Mouse (Mus musculus): ENCODE results near the gene Fam83e.

DNA sequence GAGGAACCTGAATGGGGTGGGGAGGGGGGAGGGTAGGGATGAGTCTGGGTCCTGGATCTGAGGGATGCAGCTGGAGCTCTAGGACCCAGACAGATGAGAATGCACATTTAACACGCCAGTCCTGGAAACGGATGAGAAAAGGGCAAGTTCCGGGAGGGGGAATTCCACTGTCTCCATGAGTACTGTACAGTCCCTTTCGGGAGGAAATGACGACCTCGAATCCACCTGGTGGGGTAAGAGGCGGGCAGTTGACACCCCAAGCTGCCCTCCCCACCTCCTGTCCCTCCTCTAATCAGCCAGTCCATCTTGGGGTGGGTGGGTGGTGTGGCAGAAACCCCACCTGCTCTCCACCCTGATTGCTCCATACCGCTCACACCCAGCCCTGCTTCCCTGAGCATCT lies 45.0 kb downstream of the Fam83e start:
- no peak for TF ChIP-seq CTCF (conservative IDR thresholded peaks at IDR 0.05 in 1 of 2, IDR thresholded peaks at IDR 0.05 in 1 of 2; ENCODE audit: low read depth in 2 of 2, low read length in 2 of 2)
- no peak for TF ChIP-seq GABPA (IDR thresholded peaks at IDR 0.05; ENCODE audit: insufficient replicate concordance, low read depth, low read length)
- TF ChIP-seq USF1 (IDR thresholded peaks at IDR 0.05; ENCODE audit: low read depth, low read length) = no peak
- TF ChIP-seq POLR2A (IDR thresholded peaks at IDR 0.05; ENCODE audit: low read depth, low read length) = no peak
- no peak for TF ChIP-seq MAX (IDR thresholded peaks at IDR 0.05; ENCODE audit: low read length)
- no peak for TF ChIP-seq ELF1 (IDR thresholded peaks at IDR 0.05; ENCODE audit: low read depth, low read length)
- TF ChIP-seq TBP (conservative IDR thresholded peaks at IDR 0.05; ENCODE audit: low read depth, low read length) = no peak
- no peak for TF ChIP-seq HCFC1 (IDR thresholded peaks at IDR 0.05; ENCODE audit: low read depth, low read length)
- TF ChIP-seq RCOR1 (conservative IDR thresholded peaks at IDR 0.05; ENCODE audit: low read depth, low read length) = no peak
- no peak for TF ChIP-seq ETS1 (conservative IDR thresholded peaks at IDR 0.05; ENCODE audit: low read depth, low read length)
